Mouse (Mus musculus): Measurements from ENCODE around the gene Ascc3. TPM values are rescaled to one million over a fixed set of nuclear protein-coding genes. Genes with fewer than 3 reads are reported as not detected.

Ascc3 gene
- total and polyA plus RNA-seq, 2 experiments from 2014 or later, result 7.5 to 19.9 TPM

GRCm38 (mm10) chr10:50890621-50891020 lies 298.2 kb downstream of the Ascc3 start:
- H3K27me3 ChIP-seq (ENCODE audit: control insufficient read depth, insufficient read depth, low read length), result peaks cover 80% of the 10 kb centered on the region
- H3K9ac ChIP-seq (replicated peaks; ENCODE audit: low read depth, low read length), result no peak overlapping the region
- TF ChIP-seq EP300 (IDR thresholded peaks at IDR 0.05; ENCODE audit: low read depth), result no peak
- no peak for TF ChIP-seq CTCF (IDR thresholded peaks at IDR 0.05; ENCODE audit: low read depth)
- no peak overlapping the region for H3K4me2 ChIP-seq (ENCODE audit: low read depth, low read length)
- 11% methylated on average over 6 of the region's 6 CpGs for WGBS
- H3K4me1 ChIP-seq (ENCODE audit: control insufficient read depth, insufficient read depth), result 0 out of 2 replicates have a peak, but pooled peaks cover 4% of the 10 kb centered on the region
- H3K9me3 ChIP-seq (replicated peaks; ENCODE audit: control insufficient read depth, low read length), result no peaks in the 10 kb centered on the region
- no peaks in the 10 kb centered on the region for H3K36me3 ChIP-seq (replicated peaks; ENCODE audit: control insufficient read depth, insufficient read depth, low read length)
- DNase-seq (ENCODE audit: low spot score) (no peak), ATAC-seq (ENCODE audit: insufficient read depth, low read depth) (no peak)
- no peak overlapping the region for H3K27ac ChIP-seq (ENCODE audit: low read depth)
- no peak overlapping the region for H3K4me3 ChIP-seq (ENCODE audit: low read depth, low read length)

GRCm38 (mm10) chr10:50891876-50892711 lies 299.6 kb downstream of the Ascc3 start:
- TF ChIP-seq CTCF (IDR thresholded peaks at IDR 0.05; ENCODE audit: low read depth) (no peak), EP300 (IDR thresholded peaks at IDR 0.05; ENCODE audit: low read depth) (no peak)
- Histone ChIP-seq H3K9me3 (replicated peaks; ENCODE audit: control insufficient read depth, low read length) (no peaks in the 10 kb centered on the region), H3K4me2 (ENCODE audit: low read depth, low read length) (no peak overlapping the region), H3K4me1 (ENCODE audit: control insufficient read depth, insufficient read depth) (0 out of 2 replicates have a peak, but pooled peaks cover 4% of the 10 kb centered on the region), H3K36me3 (replicated peaks; ENCODE audit: control insufficient read depth, insufficient read depth, low read length) (no peaks in the 10 kb centered on the region), H3K4me3 (ENCODE audit: low read depth, low read length) (no peak overlapping the region; the same call in 1 of the 2 replicates), H3K27ac (ENCODE audit: low read depth) (no peak overlapping the region), H3K27me3 (ENCODE audit: control insufficient read depth, insufficient read depth, low read length) (peaks cover 90% of the 10 kb centered on the region), H3K9ac (replicated peaks; ENCODE audit: low read depth, low read length) (no peak overlapping the region)
- DNase-seq (ENCODE audit: low spot score) (no peak), ATAC-seq (ENCODE audit: insufficient read depth, low read depth) (no peak)
- WGBS, result 2% methylated on average over 26 of the region's 26 CpGs

DNA sequence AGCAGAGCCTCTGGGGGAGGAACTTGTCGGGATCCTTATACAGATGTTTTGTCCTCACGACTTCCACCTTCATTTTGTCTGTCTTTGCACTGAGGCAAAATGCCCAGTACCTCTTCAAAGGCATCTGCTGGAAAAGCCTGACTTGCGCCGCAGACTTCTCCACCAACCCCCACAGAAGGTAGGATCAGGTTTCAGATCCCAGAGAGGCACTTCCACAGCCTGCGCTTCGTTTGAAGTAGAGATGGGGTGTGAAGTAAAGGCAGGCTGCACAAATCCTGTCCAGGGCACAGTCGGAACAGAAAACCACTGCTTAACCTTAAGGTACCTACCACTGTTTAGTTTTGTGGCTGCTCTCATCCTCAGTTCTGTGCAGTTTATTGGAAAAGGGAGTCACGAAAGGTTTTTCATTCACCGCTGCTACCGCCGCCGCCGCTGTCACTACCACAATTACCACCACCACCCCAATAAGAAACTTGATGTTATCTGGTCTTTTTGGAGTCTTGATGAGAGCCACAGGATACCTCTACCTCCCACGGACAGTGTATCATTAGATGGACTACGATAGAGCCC lies 300.4 kb downstream of the Ascc3 start:
- Histone ChIP-seq H3K27me3 (ENCODE audit: control insufficient read depth, insufficient read depth, low read length) (peaks cover 94% of the 10 kb centered on the region), H3K4me2 (ENCODE audit: low read depth, low read length) (no peak overlapping the region), H3K36me3 (replicated peaks; ENCODE audit: control insufficient read depth, insufficient read depth, low read length) (no peaks in the 10 kb centered on the region), H3K9me3 (replicated peaks; ENCODE audit: control insufficient read depth, low read length) (no peaks in the 10 kb centered on the region), H3K27ac (ENCODE audit: low read depth) (no peak overlapping the region), H3K4me3 (ENCODE audit: low read depth, low read length) (no peak overlapping the region; the same call in 1 of the 2 replicates), H3K4me1 (ENCODE audit: control insufficient read depth, insufficient read depth) (0 out of 2 replicates have a peak, but pooled peaks cover 4% of the 10 kb centered on the region), H3K9ac (replicated peaks; ENCODE audit: low read depth, low read length) (no peak overlapping the region)
- ATAC-seq (ENCODE audit: insufficient read depth, low read depth) (no peak), DNase-seq (ENCODE audit: low spot score) (no peak)
- TF ChIP-seq CTCF (IDR thresholded peaks at IDR 0.05; ENCODE audit: low read depth) (no peak), EP300 (IDR thresholded peaks at IDR 0.05; ENCODE audit: low read depth) (no peak)
- 5% methylated on average over 15 of the region's 15 CpGs for WGBS

GRCm38 (mm10) chr10:50893546-50893945 lies 301.1 kb downstream of the Ascc3 start:
- no peaks in the 10 kb centered on the region for H3K36me3 ChIP-seq (replicated peaks; ENCODE audit: control insufficient read depth, insufficient read depth, low read length)
- no peak for DNase-seq (ENCODE audit: low spot score)
- TF ChIP-seq CTCF (IDR thresholded peaks at IDR 0.05; ENCODE audit: low read depth) (no peak), EP300 (IDR thresholded peaks at IDR 0.05; ENCODE audit: low read depth) (no peak)
- no peaks in the 10 kb centered on the region for H3K9me3 ChIP-seq (replicated peaks; ENCODE audit: control insufficient read depth, low read length)
- ATAC-seq (ENCODE audit: insufficient read depth, low read depth), result no peak
- H3K4me3 ChIP-seq (ENCODE audit: low read depth, low read length), result no peak overlapping the region
- H3K4me1 ChIP-seq (ENCODE audit: control insufficient read depth, insufficient read depth), result 0 out of 2 replicates have a peak, but pooled peaks cover 4% of the 10 kb centered on the region
- no peak overlapping the region for H3K9ac ChIP-seq (replicated peaks; ENCODE audit: low read depth, low read length)
- WGBS, result 8% methylated on average over 10 of the region's 10 CpGs
- H3K27ac ChIP-seq (ENCODE audit: low read depth), result no peak overlapping the region
- H3K27me3 ChIP-seq (ENCODE audit: control insufficient read depth, insufficient read depth, low read length), result peaks cover 100% of the 10 kb centered on the region
- H3K4me2 ChIP-seq (ENCODE audit: low read depth, low read length), result no peak overlapping the region

DNA sequence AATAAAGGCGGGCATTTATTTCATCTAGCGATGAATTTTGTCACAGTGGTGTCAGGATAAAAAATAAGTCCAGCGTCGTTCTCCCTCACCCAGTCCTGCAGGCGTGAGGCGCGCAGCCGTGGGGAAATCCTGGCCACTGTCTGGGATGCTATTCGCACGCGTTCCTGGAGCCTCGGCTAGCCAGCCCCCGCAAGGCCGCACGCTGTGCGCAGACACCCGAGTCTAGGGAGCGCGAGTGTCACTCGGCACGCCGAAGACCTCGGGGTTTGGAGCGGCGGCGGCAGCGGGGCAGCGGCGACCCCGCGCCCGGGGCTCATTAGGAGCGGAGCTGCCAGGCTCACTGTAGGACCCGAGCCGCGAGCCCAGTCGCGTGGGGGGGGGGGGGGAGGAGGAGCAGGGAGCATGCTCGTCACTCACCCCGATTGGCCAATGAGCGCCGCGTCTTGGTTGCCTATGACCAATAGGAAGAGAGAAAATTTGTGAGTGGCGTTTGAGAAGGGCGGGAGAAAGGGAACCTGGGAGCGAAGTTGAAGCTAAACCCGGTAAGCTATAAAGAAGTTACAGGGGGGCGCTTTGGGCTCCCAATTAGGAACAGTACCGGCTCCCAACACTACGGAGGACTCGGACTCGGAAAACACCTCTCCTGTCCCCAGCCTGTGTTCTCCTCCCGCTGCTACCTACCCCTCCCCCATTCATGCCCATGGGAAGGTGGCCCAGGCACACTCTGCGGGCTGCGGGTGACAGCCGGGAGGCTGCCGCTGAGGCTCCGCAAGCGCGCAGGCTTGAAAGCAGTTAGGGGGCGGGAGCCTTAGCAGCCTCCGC lies 301.9 kb downstream of the Ascc3 start, which contains the start of gene Sim1:
Sim1 (plus strand) TSS at position 585 of the 822 bp plus-strand sequence.
- H3K27me3 ChIP-seq (ENCODE audit: control insufficient read depth, insufficient read depth, low read length), result peaks cover 100% of the 10 kb centered on the region
- peak within 1 kb of the TSS; percentile 54 for H3K4me2 ChIP-seq (ENCODE audit: low read depth, low read length)
- H3K27ac ChIP-seq (ENCODE audit: low read depth), result no peak within 1 kb of the TSS
- H3K4me3 ChIP-seq (ENCODE audit: low read depth, low read length), result peak within 1 kb of the TSS; percentile 41
- H3K9ac ChIP-seq (replicated peaks; ENCODE audit: low read depth, low read length), result no peak within 1 kb of the TSS
- H3K4me1 ChIP-seq (ENCODE audit: control insufficient read depth, insufficient read depth), result 0 out of 2 replicates have a peak, but pooled peaks cover 4% of the 10 kb centered on the region
- peak; percentile 87 for ATAC-seq (ENCODE audit: insufficient read depth, low read depth)
- H3K36me3 ChIP-seq (replicated peaks; ENCODE audit: control insufficient read depth, insufficient read depth, low read length), result no peaks in the 10 kb centered on the region
- TF ChIP-seq CTCF (IDR thresholded peaks at IDR 0.05; ENCODE audit: low read depth) (no peak), EP300 (IDR thresholded peaks at IDR 0.05; ENCODE audit: low read depth) (no peak)
- no peaks in the 10 kb centered on the region for H3K9me3 ChIP-seq (replicated peaks; ENCODE audit: control insufficient read depth, low read length)
- under 1% methylated on average over 59 of the region's 62 CpGs for WGBS
- no peak for DNase-seq (ENCODE audit: low spot score)

Measured in heart, postnatal 0 days (tissue).